Mouse (Mus musculus): ENCODE data around the gene Gadl1.

- TF ChIP-seq POLR2A (IDR thresholded peaks at IDR 0.05; ENCODE audit: insufficient read length, low read depth) (no peak), SRF (IDR thresholded peaks at IDR 0.05; ENCODE audit: control insufficient read depth, insufficient read length, low read depth) (no peak), TCF3 (IDR thresholded peaks at IDR 0.05; ENCODE audit: insufficient read length, low read depth) (no peak), E2F4 (IDR thresholded peaks at IDR 0.05; ENCODE audit: insufficient read depth) (no peak), USF1 (IDR thresholded peaks at IDR 0.05; ENCODE audit: low read depth) (no peak), MYOG (IDR thresholded peaks at IDR 0.05; ENCODE audit: control insufficient read depth in 1 of 3, insufficient read depth in 1 of 3, insufficient read length in 2 of 3, low read depth in 2 of 3) (no peak)
These were observed 28.7 kb downstream of the Gadl1 start for GRCm38 (mm10) chr9:115937915-115938314.
